Mouse (Mus musculus): ENCODE data around the gene Stap2. TPM values are rescaled to one million over a fixed set of nuclear protein-coding genes. Genes with fewer than 3 reads are reported as not detected.

The Stap2 gene
- total RNA-seq, 1 experiment from 2014 or later = 1.9 TPM

DNA sequence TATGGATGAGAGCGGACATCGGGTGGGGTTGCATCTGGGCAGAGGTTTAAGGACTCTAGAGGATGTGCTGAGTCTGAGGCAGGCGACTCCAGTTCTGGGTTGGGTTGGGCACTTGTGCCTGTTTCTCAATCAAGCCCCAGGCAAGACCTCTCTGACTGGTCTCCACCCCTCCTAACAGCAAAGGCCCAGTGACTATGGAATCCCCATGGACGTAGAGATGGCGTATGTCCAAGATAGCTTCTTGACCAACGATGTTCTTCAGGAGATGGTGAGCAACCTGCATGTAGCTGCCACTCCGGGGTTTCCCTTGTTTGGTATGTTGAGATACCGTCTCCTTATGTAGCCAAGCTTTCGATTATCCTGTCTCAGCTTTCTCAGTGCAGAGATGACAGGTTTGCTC, 9.9 kb upstream of the Stap2 start:
- ATAC-seq (replicated peaks in 1 of 2; ENCODE audit: insufficient read depth in 1 of 2, low FRiP score in 2 of 2, low TSS enrichment in 1 of 2, low read depth in 1 of 2, poor library complexity in 2 of 2, severe bottlenecking in 2 of 2) = no peak

DNA sequence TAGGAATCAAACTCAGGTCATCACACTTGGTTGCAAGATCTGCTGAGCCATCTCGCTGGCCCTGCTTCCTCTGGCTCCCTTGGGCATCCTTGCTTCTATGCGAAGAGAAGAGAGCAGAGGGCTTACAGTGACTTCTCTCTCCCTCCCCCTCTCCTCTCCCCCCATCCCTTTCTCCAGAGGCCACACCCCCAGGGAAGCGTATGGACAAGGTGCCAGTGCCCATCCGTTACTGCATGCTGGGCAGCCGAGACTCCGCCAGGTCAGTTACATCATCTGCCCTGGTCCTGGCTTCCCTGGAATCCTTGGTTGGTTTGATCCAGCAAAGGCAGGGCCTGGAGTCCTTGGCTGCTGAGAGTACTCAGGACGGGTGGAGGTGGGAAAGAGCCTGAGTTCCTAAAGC, 6.1 kb upstream of the Stap2 start:
- ATAC-seq (replicated peaks in 1 of 2; ENCODE audit: insufficient read depth in 1 of 2, low FRiP score in 2 of 2, low TSS enrichment in 1 of 2, low read depth in 1 of 2, poor library complexity in 2 of 2, severe bottlenecking in 2 of 2) = no peak

DNA sequence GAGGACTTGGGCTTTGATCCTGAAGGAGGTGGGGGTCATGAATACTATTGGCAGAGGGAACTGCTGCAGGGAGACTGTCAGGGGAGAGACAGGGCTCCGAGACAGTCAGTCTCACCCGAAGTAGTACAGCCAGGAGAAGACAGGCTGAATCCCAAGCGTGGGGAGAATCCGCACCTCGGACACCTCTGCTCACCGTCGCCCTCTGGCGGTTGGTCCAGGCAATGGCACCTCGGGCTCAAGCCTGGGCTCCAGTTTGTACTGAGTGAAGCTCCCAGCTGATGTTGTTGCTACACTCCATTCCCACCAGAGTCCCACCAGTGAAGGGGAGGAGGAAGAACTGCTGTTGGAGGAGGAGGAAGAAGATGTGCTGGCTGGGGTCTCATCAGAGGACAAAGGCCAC, 5.3 kb upstream of the Stap2 start:
- 0 out of 4 replicates have a peak, but pooled peaks of 1 of the 2 experiments have one; percentile 21 for ATAC-seq (replicated peaks in 1 of 2; ENCODE audit: insufficient read depth in 1 of 2, low FRiP score in 2 of 2, low TSS enrichment in 1 of 2, low read depth in 1 of 2, poor library complexity in 2 of 2, severe bottlenecking in 2 of 2)

DNA sequence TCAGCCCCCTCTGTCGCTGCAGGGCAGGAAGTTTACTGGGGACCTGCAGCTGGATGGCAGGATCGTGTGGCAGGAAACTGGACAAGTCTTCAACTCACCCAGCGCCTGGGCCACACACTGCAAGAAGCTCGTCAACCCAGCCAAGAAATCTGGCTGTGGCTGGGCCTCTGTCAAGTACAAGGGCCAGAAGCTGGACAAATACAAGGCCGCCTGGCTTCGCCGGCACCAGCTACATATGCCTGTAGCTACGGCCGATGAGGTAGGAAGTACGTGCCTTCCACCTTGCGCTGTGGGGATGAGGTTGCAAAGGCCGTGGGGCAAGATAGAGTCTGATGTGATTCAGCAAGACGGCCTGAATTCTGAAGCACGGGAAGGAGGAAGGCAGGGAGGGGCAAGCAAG, 4.9 kb upstream of the Stap2 start:
- ATAC-seq (replicated peaks in 1 of 2; ENCODE audit: insufficient read depth in 1 of 2, low FRiP score in 2 of 2, low TSS enrichment in 1 of 2, low read depth in 1 of 2, poor library complexity in 2 of 2, severe bottlenecking in 2 of 2) = no peak

DNA sequence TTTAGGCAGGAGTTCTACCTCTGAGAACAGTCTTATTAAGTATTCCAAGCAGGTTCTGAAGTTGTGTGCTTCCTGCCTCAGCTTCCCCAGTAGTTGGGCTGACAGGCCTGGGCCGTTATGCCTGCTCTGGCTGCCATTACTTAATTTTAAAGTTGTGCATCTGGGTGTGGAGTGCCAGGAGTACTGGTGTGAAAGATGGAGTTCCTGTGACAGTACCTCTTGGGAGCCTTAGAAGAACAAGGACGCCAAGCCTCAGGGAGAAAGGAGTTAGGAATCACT, 4.5 kb upstream of the Stap2 start:
- no peak for ATAC-seq (replicated peaks in 1 of 2; ENCODE audit: insufficient read depth in 1 of 2, low FRiP score in 2 of 2, low TSS enrichment in 1 of 2, low read depth in 1 of 2, poor library complexity in 2 of 2, severe bottlenecking in 2 of 2)

DNA sequence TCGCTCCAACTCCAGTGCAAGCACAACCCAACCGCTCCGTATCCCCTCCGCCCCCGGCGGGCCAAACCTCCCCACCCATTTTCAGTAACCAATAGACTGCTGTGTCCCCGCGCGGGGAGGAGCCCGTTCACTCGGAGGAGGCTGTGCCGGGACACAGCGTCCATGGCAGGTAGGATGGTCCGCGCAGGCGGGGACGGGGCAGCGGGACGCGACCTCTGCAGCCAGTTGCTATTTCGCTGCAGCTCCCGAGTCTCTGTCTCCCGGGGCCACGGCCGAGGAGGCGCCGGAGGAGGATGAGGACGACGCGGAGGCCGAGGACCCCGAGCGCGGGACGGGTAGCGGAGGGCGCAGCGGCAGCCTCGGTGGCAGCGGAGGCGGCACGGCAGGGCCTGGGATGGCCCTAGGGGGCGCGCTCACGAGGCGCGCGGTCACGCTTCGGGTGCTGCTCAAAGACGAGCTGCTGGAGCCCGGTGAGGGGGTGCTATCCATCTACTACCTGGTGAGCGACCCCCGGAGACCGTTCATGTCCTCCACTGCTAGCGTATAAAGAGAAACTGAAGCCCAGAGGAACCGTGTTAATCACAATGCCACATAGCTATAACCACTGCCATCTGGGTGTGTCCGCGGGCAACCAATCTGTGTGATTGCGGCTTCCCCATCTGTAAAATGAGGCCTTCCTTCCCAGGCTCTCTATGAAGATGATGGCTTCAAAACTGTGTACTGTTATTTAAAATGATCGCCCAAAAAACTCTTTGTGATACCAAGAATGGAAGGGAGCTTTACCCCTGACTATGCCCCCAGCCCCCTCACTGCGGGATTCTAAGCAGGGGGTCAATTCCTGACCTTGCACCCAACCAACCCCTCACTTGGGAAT, 3.9 kb upstream of the Stap2 start:
- ATAC-seq (replicated peaks in 1 of 2; ENCODE audit: insufficient read depth in 1 of 2, low FRiP score in 2 of 2, low TSS enrichment in 1 of 2, low read depth in 1 of 2, poor library complexity in 2 of 2, severe bottlenecking in 2 of 2) = peak; percentile 92 to 93

DNA sequence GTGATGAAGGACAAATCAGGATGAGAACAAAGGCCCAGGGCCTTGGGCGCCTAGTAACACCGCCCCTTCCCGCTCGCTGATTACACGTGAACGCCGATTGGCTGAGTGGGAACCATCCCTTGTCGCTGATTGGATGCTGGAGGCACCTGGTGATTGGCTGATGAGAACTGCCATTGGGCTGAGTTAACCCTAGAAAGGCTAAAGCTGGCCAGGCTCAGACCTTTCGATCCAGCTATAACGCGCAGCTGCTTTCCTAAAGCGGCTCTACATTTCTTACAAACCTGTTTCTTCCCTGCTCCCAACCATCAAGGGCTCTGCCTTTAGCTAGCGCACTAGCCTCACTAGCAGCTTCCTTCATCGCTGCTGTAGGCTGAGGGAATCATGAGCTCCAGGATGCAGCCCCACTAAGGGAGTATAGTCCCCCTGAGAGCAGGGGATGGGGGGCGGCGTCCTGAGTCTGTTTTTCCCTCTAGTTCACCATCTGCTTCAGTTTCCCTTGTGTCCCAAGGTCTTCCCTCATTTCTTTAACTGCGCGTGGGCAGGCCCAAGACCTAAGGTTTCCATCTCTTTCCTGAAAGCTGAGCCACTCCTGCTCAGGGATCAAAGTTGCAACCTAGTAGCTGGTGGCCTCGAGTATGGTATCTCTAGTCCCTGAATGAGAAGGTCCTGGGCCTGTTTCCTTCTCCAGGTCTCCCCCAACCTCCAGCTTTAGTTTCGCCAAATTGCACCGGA, 3.1 kb upstream of the Stap2 start:
- ATAC-seq (replicated peaks in 1 of 2; ENCODE audit: insufficient read depth in 1 of 2, low FRiP score in 2 of 2, low TSS enrichment in 1 of 2, low read depth in 1 of 2, poor library complexity in 2 of 2, severe bottlenecking in 2 of 2) = peak; percentile 92

DNA sequence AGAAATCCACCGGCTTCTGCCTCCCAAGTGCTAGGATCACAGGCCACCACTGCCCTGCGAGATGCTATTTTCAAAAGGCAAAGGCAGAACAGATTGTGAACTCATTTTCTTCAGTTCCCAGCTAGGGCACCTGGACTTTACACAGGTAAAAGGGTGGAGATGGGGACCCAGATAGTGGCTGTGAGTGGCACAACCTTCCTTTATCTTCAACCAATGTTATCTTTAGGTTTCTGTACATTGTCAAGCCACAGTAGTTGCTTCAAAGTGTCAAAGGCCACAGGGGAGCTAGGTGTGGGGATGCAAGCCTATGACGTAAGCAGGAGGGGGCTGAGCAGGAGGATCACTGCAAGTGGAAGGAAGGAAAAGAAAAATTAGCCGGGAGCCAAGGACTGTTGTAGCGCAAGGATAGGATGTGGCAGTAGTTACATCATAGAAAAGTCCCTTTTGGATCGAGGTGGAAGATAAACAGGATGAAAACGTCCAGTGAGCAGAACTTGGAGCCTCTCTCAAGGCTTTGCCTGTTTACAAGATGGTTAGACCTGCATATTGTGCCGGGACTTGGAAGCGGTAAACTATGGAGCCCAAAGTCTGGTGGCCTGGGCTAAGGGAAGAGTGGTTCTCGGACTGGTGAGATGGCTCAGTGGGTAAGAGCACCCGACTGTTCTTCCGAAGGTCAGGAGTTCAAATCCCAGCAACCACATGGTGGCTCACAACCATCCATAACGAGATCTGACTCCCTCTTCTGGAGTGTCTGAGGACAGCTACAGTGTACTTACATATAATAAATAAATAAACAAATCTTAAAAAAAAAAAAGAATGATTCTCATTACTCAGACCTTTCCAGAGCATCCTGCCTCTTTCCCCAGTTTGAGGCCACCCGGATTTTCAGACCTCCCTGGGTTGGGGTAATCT, 2.3 kb upstream of the Stap2 start:
- ATAC-seq (replicated peaks in 1 of 2; ENCODE audit: insufficient read depth in 1 of 2, low FRiP score in 2 of 2, low TSS enrichment in 1 of 2, low read depth in 1 of 2, poor library complexity in 2 of 2, severe bottlenecking in 2 of 2) = no peak

DNA sequence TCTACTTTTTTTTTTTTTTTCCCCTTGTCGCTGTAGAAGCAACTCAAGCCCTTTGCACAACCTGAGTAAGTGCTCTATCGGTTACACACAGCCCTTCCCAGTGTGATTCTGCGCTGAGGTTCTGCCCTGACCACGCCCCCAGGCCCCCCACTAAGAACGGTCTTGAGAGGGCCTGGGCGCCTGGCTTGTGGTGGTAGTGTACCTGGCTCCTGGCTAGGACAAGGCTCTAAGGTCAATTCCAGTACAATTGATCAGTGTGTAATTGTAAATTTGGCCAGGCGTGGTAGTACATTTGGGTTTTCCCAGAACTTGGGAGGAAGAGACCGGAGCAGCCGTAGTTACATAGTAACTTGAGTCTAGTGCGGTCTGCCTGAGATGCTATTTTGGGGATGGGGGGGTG, 1.6 kb upstream of the Stap2 start:
- no peak for ATAC-seq (replicated peaks in 1 of 2; ENCODE audit: insufficient read depth in 1 of 2, low FRiP score in 2 of 2, low TSS enrichment in 1 of 2, low read depth in 1 of 2, poor library complexity in 2 of 2, severe bottlenecking in 2 of 2)

DNA sequence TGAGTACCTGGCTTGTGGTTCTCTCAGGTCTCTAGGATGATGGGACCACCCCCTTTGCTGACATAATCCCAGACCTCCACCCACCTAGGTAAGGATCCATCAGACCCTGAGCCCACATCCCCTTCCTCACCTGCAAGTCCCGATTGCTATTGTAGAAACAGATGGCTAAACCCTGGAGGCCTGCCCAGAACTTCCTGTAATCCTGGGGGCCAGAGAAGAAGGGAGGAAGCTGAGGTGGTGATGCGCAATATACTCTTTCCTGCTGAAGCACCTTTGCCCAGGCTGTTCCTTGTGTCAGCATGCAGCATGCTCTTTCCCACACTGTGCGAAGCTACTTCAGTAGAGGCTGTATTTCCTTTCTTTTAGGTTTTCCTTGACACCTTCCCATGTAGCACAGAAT, 2.4 kb downstream of the Stap2 start:
- ATAC-seq (replicated peaks in 1 of 2; ENCODE audit: insufficient read depth in 1 of 2, low FRiP score in 2 of 2, low TSS enrichment in 1 of 2, low read depth in 1 of 2, poor library complexity in 2 of 2, severe bottlenecking in 2 of 2) = peak in 1 of 2 experiments; percentile 31; a peak in 1 of 4 replicates

DNA sequence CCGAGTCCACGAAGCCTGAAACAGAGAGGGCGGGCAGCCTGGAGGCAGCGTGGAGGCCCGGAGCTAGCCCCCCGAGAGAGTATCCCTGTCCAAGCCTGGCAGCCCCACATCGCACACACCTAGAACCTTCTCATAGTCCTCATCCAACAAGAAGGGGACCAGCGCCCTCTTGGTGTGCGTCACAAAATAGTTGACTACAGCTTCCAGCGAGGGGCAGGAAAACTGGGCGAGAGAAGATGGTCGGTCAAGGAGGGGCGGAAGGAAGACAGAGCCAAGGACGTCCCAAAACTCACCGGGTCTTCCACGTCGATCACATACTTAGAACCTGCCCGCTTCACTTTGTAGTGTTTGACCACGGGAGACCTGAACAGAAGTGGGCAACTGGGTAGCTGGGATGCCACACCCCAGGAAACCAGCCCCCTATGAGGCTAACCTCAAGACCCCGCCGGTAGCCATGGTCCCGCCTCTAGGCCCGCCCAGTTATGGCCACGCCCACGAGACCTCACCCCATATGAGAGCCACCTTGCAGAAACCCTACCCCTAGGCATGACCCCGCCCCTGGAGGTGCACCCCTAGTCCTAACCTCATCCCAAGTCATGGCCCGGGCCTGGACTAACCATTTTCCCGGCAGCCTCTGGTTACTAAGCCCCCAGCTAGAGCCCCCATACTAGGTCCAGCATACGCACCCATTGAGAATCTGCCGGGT, 5.4 kb downstream of the Stap2 start:
- ATAC-seq (replicated peaks in 1 of 2; ENCODE audit: insufficient read depth in 1 of 2, low FRiP score in 2 of 2, low TSS enrichment in 1 of 2, low read depth in 1 of 2, poor library complexity in 2 of 2, severe bottlenecking in 2 of 2) = no peak

DNA sequence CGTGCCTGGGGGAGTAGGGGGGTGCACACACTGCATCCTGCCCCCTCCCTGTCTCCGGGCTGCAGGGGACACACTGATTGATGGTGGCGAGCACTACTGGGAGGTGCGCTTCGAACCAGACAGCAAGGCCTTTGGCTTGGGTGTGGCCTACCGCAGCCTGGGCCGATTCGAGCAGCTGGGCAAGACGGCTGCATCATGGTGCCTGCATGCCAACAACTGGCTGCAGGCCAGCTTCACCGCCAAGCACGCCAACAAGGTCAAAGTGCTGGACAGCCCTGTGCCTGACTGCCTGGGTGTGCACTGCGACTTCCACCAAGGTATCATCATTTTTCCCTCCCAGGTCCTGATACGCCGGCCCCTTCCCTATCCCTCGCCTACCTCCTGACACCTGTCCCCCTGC, 9.4 kb downstream of the Stap2 start:
- no peak for ATAC-seq (replicated peaks in 1 of 2; ENCODE audit: insufficient read depth in 1 of 2, low FRiP score in 2 of 2, low TSS enrichment in 1 of 2, low read depth in 1 of 2, poor library complexity in 2 of 2, severe bottlenecking in 2 of 2)

DNA sequence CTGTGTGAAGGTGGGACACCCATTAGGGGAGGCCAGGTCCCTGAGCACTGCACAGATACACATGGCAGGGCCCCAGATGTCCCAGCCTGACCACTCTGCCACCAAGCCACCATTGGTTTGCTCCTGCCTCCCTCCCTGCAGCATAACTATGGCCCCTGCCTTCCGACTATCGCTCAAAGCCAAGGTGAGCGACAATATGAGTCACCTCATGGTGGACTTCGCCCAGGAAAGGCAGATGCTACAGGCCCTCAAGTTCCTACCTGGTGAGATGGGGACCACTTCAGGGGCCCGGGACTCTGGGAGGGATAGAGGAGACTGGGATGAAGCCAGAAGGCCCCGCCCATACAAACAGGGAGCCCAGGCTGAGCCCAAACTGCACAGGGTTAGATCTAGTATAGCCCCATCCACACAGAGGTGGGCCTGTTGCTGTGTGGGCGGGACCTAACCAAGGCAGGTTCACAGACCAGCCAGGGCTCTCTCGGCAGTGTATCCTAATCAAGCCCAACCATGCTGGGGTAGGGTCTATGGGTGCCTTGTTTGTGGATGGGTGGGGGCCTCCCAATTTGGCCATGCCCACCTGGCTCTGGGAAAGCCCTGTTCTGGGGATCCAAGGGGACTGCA, 15.0 kb downstream of the Stap2 start:
- no peak for ATAC-seq (replicated peaks in 1 of 2; ENCODE audit: insufficient read depth in 1 of 2, low FRiP score in 2 of 2, low TSS enrichment in 1 of 2, low read depth in 1 of 2, poor library complexity in 2 of 2, severe bottlenecking in 2 of 2)

DNA sequence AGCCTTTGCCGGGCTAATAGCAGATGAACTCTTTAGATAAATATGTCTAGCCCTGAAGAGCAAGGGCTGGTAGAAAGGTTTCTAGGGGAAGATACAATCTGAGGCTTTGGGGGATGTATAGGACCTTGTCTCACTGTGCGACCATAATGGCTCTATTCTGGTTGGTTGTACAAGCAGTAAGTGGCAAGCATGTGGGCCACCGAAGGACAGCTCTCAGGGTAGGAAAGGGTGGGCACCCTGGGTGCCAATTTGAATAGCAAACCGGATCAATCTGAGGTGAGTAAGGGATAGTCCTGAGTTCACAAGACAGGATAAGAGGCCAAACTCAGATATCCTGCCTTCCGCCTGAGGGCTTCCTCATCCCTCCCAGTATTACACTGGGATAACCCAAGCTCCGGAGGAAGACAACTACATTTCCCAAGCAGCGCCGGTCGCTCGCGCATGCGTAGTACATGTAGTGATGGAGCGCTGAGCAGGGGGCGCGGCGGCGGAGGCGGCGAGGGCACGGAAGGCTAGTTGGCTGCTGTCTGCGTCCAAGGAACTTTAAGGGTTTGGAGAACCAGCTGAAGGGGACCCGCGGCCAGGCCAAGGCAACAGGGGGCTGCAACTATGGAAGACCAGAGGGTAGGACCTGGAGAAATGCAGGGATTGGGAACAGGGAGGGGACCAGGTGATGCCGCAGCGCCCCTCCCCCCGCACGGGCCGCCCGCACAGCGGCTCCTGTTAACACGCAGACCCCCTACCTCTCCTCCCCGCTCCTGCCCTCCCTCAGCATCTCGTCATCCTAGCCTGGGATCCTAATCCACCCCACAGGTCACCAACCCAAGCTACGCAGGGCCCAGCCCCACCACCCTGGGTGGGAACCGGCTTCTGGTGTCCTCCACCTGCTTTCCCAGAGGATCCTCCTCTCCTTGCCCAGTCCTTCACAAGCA, 19.1 kb downstream of the Stap2 start, which contains the start of gene Fsd1:
TSS of gene Fsd1 (plus strand) at position 480 of the 932 bp plus-strand sequence.
- no peak for ATAC-seq (replicated peaks in 1 of 2; ENCODE audit: insufficient read depth in 1 of 2, low FRiP score in 2 of 2, low TSS enrichment in 1 of 2, low read depth in 1 of 2, poor library complexity in 2 of 2, severe bottlenecking in 2 of 2)

DNA sequence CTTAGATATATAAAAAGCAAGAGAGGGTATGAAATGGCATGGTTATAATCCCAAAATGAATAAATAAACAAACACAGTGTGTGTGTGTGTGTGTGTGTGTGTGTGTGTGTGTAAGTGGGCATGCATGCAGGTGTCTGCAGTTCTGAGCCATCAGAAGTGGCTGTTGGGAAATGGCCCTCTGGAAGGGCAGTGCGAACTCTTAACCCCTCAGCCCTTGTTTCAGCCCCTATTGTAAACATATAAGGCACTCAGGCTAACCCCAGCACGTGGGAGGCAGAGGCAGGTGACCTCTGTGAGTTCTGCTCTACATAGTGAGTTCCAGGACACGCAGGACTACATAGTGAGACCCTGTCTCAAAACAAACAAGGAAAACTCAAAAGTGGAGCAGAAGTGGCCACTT, 28.1 kb downstream of the Stap2 start:
- ATAC-seq (replicated peaks in 1 of 2; ENCODE audit: insufficient read depth in 1 of 2, low FRiP score in 2 of 2, low TSS enrichment in 1 of 2, low read depth in 1 of 2, poor library complexity in 2 of 2, severe bottlenecking in 2 of 2) = no peak

DNA sequence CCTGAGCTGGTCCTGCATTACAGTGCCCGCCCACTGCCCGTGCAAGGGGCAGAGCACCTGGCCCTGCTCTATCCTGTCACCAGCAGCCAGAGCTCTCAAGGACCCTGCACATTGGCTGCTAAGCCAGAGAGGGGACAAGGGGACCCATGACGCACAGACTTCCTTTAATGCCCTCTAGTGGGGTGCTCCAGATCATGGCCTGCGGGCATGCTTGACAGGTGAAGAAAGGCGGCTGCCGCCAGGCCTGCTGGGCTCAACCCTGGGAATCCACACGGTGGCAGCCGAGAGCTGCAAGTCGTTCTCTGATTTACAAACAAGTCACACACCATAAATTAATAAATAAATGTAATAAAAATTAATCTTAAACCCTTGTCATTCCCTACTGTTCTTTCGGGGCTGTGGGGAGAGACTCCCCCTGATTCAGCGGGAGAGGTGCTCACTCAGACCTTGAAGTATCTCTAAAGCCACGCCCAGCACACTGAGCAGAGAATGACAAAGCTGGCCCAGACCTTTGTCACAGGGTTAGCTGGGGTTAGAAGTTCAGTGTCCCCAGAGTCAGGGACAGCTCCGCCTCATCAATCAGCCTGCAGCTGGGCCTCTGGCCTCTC, 29.0 kb downstream of the Stap2 start:
- peak; percentile 94 to 95 for ATAC-seq (replicated peaks in 1 of 2; ENCODE audit: insufficient read depth in 1 of 2, low FRiP score in 2 of 2, low TSS enrichment in 1 of 2, low read depth in 1 of 2, poor library complexity in 2 of 2, severe bottlenecking in 2 of 2)

Data from hematopoietic stem cell, adult 5-6 weeks (primary cell).